Mouse (Mus musculus) heart, adult 2 months (tissue): ENCODE measurements around the gene Dpm2. TPM values are rescaled to one million over a fixed set of nuclear protein-coding genes. Genes with fewer than 3 reads are reported as not detected.

ENCODE experiments used
- DNase-seq, 2 experiments: peaks; one replicate each; pipeline ENCODE4 v3.0.0; 2021
- H3K27ac ChIP-seq: fragments of 200-600 bp; 2 replicates; pipeline ENCODE4 v1.8.1; 2022
- H3K27me3 ChIP-seq: fragments of 200-500 bp; 2 replicates; pipeline ENCODE4 v1.6.1; 2012; ENCODE audit warnings: mild to moderate bottlenecking, low read length, inconsistent platforms, mixed read lengths; ENCODE audit not compliant: control insufficient read depth, insufficient read depth
- H3K36me3 ChIP-seq: fragments of 200-500 bp; 2 replicates; pipeline ENCODE4 v1.6.1; 2012; ENCODE audit warnings: low read length, inconsistent platforms; ENCODE audit not compliant: control insufficient read depth, insufficient read depth
- H3K4me1 ChIP-seq: fragments of 200-500 bp; 2 replicates; pipeline ENCODE4 v1.6.1; 2011; ENCODE audit warnings: low read length; ENCODE audit not compliant: control insufficient read depth, insufficient read depth
- H3K4me3 ChIP-seq: fragments of 200-600 bp; 2 replicates; pipeline ENCODE4 v1.8.1; 2022
- H3K79me2 ChIP-seq: fragments of 200-500 bp; replicated peaks from 2 replicates; pipeline ENCODE4 v1.6.1; 2012; ENCODE audit warnings: mild to moderate bottlenecking, inconsistent platforms, low read length, moderate library complexity, mixed read lengths; ENCODE audit not compliant: control insufficient read depth, insufficient read depth
- H3K9ac ChIP-seq: fragments of 200-500 bp; 2 replicates; pipeline ENCODE4 v1.6.1; 2012; ENCODE audit warnings: low read depth, mild to moderate bottlenecking, control low read depth, inconsistent platforms, low read length, mixed read lengths
- CTCF ChIP-seq: fragments of 200-600 bp; IDR thresholded peaks from 2 replicates; pipeline ENCODE4 v1.8.1; 2022; ENCODE audit warnings: antibody characterized with exemption, mild to moderate bottlenecking, moderate library complexity
- EP300 ChIP-seq: fragments of 200-500 bp; IDR thresholded peaks from 2 replicates; pipeline ENCODE4 v1.6.1; 2011; ENCODE audit warnings: low read depth, low read length, control low read depth; ENCODE audit not compliant: insufficient read depth
- POLR2A ChIP-seq: fragments of 200-500 bp; IDR thresholded peaks from 2 replicates; pipeline ENCODE4 v1.6.1; 2011; ENCODE audit warnings: mild to moderate bottlenecking, low read depth, low read length, control low read depth; ENCODE audit not compliant: insufficient read depth
- WGBS: fragments of 180-500 bp; shearing (Covaris S2); methylation state at CpG from one replicate; pipeline ENCODE4 v1.1.7; 2018; 5-methylcytosine and 5-hydroxymethylcytosine counted together
- intact Hi-C: fragments of 180-260 bp; cut with DNase I; formaldehyde crosslinking; loops from one replicate; pipeline ENCODE4 v1.15.1; 2025
- polyA plus RNA-seq: library from polyadenylated mRNA; depleted of rRNA; stranded (reverse); fragments of >200 nt; gene quantifications from 2 replicates; pipeline ENCODE4 v1.2.3, GENCODE M21; 2012
- total RNA-seq, 2 experiments: library from RNA; stranded (reverse); gene quantifications; 2 replicates each; pipeline ENCODE4 v1.2.3; 2021

Dpm2 gene
- total and polyA plus RNA-seq, 3 experiments: 17.4 to 69.2 (median 18.0) TPM

DNA sequence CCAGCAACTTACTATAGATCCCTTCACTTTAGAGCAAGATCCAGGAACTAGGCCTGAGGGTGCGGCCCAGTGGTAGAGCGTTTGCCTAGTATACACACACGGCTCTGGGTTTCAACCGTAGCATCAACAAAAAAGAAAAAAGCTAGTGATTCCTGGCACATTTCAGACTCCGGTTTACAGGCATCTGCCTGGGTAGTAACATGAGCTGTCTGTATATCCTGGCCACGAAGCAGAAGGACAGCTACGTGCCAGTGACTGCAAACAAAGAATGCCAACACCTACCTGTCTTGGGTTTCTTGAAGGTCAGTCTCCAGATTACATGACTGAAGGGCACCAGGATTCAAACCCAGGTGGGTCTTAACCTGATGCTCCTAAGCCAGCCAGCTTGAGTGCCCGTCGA is 21.5 kb upstream of the Dpm2 start:
- Histone ChIP-seq H3K27ac (no peak overlapping the region), H3K9ac (no peak overlapping the region), H3K36me3 (no peaks in the 10 kb centered on the region), H3K27me3 (no peaks in the 10 kb centered on the region), H3K4me3 (no peak overlapping the region), H3K79me2 (no peaks in the 10 kb centered on the region; the same call in 1 of the 2 replicates), H3K4me1 (peaks cover 34% of the 10 kb centered on the region)
- no peak for DNase-seq
- intact Hi-C loops: no loop called here
- WGBS: 77% methylated on average over 9 of the region's 9 CpGs
- TF ChIP-seq EP300 (no peak), POLR2A (no peak)

DNA sequence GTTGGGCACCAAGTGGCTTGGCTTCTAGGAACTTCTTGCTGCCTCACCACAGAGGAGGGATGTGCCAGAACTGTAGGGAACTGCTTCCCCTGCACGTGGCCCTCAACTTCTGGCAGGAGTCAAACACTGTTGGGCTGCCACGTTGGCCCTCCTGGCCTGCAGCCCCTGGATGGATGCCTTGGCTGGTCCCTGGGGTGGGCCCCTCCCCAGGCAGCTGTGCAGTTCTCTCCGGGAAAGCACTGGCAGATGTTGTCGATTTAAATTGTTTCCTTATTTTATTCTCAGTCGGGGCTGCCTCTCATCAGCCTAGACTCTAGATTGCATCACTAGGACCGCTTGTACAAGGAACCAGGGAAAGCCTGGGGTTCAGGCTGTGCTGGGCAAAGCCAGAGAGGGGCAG is 20.9 kb upstream of the Dpm2 start:
- Histone ChIP-seq H3K27ac (0 out of 2 replicates have a peak overlapping the region, but pooled peaks have one; percentile 6), H3K9ac (no peak overlapping the region), H3K79me2 (no peaks in the 10 kb centered on the region; the same call in 1 of the 2 replicates), H3K27me3 (no peaks in the 10 kb centered on the region), H3K36me3 (no peaks in the 10 kb centered on the region), H3K4me3 (no peak overlapping the region), H3K4me1 (peaks cover 34% of the 10 kb centered on the region)
- intact Hi-C loops: no loop called here
- TF ChIP-seq CTCF: no peak
- no peak for TF ChIP-seq EP300
- TF ChIP-seq POLR2A: no peak
- 5% methylated on average over 6 of the region's 6 CpGs for WGBS
- peak; percentile 87 for DNase-seq

- no peak overlapping the region for H3K9ac ChIP-seq
- no peak for DNase-seq
- H3K79me2 ChIP-seq: no peaks in the 10 kb centered on the region
- no peak for TF ChIP-seq EP300
- TF ChIP-seq POLR2A: no peak
- TF ChIP-seq CTCF: no peak
- H3K4me1 ChIP-seq: peaks cover 34% of the 10 kb centered on the region
- intact Hi-C loops: no loop called here
- no peaks in the 10 kb centered on the region for H3K36me3 ChIP-seq
- 88% methylated on average over 5 of the region's 5 CpGs for WGBS
- no peak overlapping the region for H3K4me3 ChIP-seq
- H3K27ac ChIP-seq: no peak overlapping the region
- H3K27me3 ChIP-seq: no peaks in the 10 kb centered on the region
Observed at GRCm38 (mm10) chr2:32551236-32551635, 19.4 kb upstream of the Dpm2 start.

DNA sequence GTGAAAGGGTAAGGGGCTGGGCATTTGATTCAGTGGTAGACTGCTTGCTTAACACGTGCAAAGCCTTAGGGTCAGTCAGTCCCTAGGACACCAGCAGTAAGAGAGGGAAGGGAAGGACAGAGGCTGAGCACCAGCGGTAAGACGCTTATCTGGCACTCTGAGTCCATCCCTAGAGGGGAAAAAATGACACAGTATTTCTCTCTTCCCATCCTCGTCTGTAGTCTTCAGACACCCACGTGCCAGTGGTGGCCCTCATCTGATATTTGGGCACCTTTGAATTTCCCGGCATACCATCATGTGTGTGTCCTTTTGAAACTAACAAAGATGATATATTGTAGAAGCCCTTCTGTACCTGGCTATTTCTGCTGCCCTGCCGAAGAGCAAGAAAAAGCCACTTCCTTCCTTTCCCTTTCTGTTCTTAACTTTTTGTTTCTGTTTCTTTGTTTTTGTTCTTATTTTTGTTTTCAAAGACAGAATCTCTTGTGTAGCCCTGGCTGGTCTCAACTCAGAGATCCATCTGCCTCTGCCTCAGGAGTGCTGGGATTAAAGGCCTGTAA is 17.0 kb upstream of the Dpm2 start:
- no peak overlapping the region for H3K9ac ChIP-seq
- no peak for DNase-seq

DNA sequence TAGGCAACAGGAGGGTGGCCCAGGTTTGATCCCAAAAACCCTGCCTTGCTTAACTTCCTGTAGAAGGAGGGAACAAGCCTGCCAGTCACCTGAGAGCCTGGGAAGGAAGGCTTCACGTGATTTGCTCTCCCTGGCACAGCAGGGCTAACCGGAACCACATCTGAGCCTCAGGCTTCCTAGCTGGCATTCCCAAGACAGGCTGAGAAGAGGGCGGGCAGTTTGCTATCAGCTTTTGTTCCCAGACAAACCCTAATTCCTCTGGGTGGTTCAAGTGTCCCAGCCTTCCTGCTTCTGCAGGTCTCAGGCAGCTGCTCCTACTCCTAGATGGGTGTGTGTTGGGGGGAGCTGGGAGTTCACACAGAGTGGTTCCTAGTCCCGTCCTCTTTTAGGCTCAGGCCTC is 15.2 kb upstream of the Dpm2 start:
- no peak overlapping the region for H3K27ac ChIP-seq
- intact Hi-C loops: no loop called here
- 59% methylated on average over 4 of the region's 4 CpGs for WGBS
- H3K27me3 ChIP-seq: no peaks in the 10 kb centered on the region
- no peak for DNase-seq
- H3K36me3 ChIP-seq: no peaks in the 10 kb centered on the region
- H3K79me2 ChIP-seq: no peaks in the 10 kb centered on the region; the same call in 1 of the 2 replicates
- TF ChIP-seq EP300: no peak
- no peak for TF ChIP-seq CTCF
- no peak for TF ChIP-seq POLR2A
- no peak overlapping the region for H3K4me3 ChIP-seq
- H3K4me1 ChIP-seq: peaks cover 1% of the 10 kb centered on the region
- H3K9ac ChIP-seq: no peak overlapping the region

More for the DNA sequence above, 17.0 kb upstream of the Dpm2 start:
- 50% methylated on average over 7 of the region's 7 CpGs for WGBS
- Histone ChIP-seq H3K79me2 (no peaks in the 10 kb centered on the region; the same call in 1 of the 2 replicates), H3K4me3 (no peak overlapping the region), H3K36me3 (no peaks in the 10 kb centered on the region), H3K27ac (no peak overlapping the region), H3K4me1 (peaks cover 15% of the 10 kb centered on the region), H3K27me3 (no peaks in the 10 kb centered on the region)
- intact Hi-C loops: no loop called here
- TF ChIP-seq CTCF (no peak), POLR2A (no peak), EP300 (no peak)

DNA sequence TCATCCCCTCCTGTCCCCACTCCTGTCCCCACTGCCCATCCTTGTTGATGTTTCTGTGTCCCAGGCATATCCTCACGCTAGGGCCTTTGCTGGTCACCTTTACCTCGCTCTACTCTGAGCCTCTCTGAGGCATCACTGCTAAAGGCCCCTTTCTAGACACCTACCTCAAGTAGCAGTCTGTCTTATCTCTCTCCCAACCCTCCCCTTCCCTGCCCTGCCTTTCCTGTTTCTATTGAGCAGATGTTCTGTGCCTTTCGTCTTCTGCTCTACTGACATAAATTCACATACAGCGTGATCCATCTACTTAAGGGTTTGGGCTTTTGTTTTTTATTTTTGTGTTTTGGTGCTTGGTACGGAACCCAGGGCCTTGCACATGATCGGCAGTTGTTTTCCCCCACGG is 14.6 kb upstream of the Dpm2 start:
- Histone ChIP-seq H3K27ac (no peak overlapping the region), H3K36me3 (no peaks in the 10 kb centered on the region), H3K27me3 (no peaks in the 10 kb centered on the region), H3K79me2 (no peaks in the 10 kb centered on the region; the same call in 1 of the 2 replicates), H3K9ac (no peak overlapping the region), H3K4me3 (no peak overlapping the region), H3K4me1 (peaks cover 1% of the 10 kb centered on the region)
- intact Hi-C loops: no loop called here
- DNase-seq: no peak
- no peak for TF ChIP-seq POLR2A
- TF ChIP-seq EP300: no peak
- TF ChIP-seq CTCF: no peak
- WGBS: 78% methylated on average over 7 of the region's 7 CpGs
